Mouse (Mus musculus) heart, adult 2 months (tissue): ENCODE measurements around the gene Pacrg.

Experiments used
- CTCF ChIP-seq: fragments of 200-600 bp; IDR thresholded peaks from 2 replicates; pipeline ENCODE4 v1.8.1; 2022; ENCODE audit warnings: antibody characterized with exemption, mild to moderate bottlenecking, moderate library complexity
- EP300 ChIP-seq: fragments of 200-500 bp; IDR thresholded peaks from 2 replicates; pipeline ENCODE4 v1.6.1; 2011; ENCODE audit warnings: low read depth, low read length, control low read depth; ENCODE audit not compliant: insufficient read depth
- POLR2A ChIP-seq: fragments of 200-500 bp; IDR thresholded peaks from 2 replicates; pipeline ENCODE4 v1.6.1; 2011; ENCODE audit warnings: mild to moderate bottlenecking, low read depth, low read length, control low read depth; ENCODE audit not compliant: insufficient read depth

GRCm38 (mm10) chr17:10764343-10764742, 75.8 kb downstream of the Pacrg start:
- TF ChIP-seq POLR2A (no peak), EP300 (no peak), CTCF (no peak)
